ENCODE assay signal across 13 mouse cellular contexts in the genomic region with DNA sequence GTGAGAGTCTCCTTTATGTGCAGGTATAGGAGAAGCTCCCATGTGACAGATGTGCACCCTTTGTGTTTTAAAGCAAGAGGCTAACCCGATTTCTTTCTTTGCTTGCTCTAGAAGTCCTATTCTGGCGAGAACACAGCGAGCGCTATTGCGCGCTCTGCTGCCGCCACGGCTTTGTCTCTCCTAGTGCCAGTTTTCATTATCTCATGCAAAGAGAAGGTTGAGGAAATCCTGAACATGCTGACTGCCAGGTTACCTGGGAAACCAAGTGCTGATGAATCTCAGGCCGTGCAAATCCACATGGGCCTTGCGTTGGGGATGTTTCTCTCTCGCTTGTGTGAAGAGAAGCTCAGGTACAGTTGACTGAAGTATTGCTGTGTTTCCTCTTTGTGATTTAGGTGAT.
DNase-seq lines count a peak whose midpoint lies in the region; ATAC-seq lines count a peak whose summit lies in the region.
"Had no signal": no experiment of that assay in that cellular context is flagged by ENCODE, and none has a peak within 500 bp of the region (broad histone marks: within the 10 kb centered on the region; RNA-seq: fewer than 3 reads in every experiment).

No protein-coding gene starts in this region.

- H3K4me3 ChIP-seq in hindbrain, embryonic 13.5 days = no peak overlapping the region
- no peak overlapping the region for H3K4me3 ChIP-seq in hindbrain, embryonic 10.5 days
- no peak overlapping the region for H3K4me3 ChIP-seq in hindbrain, embryonic 15.5 days
- no peak overlapping the region for H3K4me3 ChIP-seq in midbrain, embryonic 10.5 days

- H3K36me3 ChIP-seq in hindbrain, embryonic 13.5 days = no peaks in the 10 kb centered on the region
- H3K36me3 ChIP-seq in hindbrain, embryonic 10.5 days = no peaks in the 10 kb centered on the region
- no peaks in the 10 kb centered on the region for H3K36me3 ChIP-seq in hindbrain, embryonic 15.5 days
- H3K36me3 ChIP-seq in midbrain, embryonic 10.5 days = no peaks in the 10 kb centered on the region

- DNase-seq in hindbrain, embryonic 10.5 days (ENCODE audit: low spot score) = no peak
- DNase-seq in midbrain, embryonic 10.5 days (ENCODE audit: low spot score) = peak; percentile 36
- DNase-seq in right cerebral cortex, postnatal 14 days = peak; percentile 19
- no peak for DNase-seq in kidney, postnatal 4 days
- no peak for DNase-seq in liver
- no peak for DNase-seq in embryo, embryonic 10 days (ENCODE audit: low spot score)
- DNase-seq: adrenal gland, postnatal 36 days; heart, postnatal 36 days; kidney, postnatal 36 days had no signal

- 0 out of 2 replicates have a peak, but pooled peaks cover 16% of the 10 kb centered on the region for H3K4me1 ChIP-seq in hindbrain, embryonic 13.5 days (replicated peaks)
- H3K4me1 ChIP-seq in hindbrain, embryonic 10.5 days (replicated peaks) = peaks cover 10% of the 10 kb centered on the region; the same call in 1 of the 2 replicates
- peaks cover 21% of the 10 kb centered on the region for H3K4me1 ChIP-seq in hindbrain, embryonic 15.5 days (replicated peaks)
- H3K4me1 ChIP-seq in midbrain, embryonic 10.5 days = peaks cover 21% of the 10 kb centered on the region

- peak; percentile 74 for ATAC-seq in hindbrain, embryonic 13.5 days (ENCODE audit: low FRiP score)
- peak; percentile 78 for ATAC-seq in hindbrain, embryonic 15.5 days (ENCODE audit: low FRiP score, low read depth)

- H3K27ac ChIP-seq in hindbrain, embryonic 13.5 days = peak overlapping the region; percentile 69
- H3K27ac ChIP-seq in hindbrain, embryonic 10.5 days = no peak overlapping the region
- H3K27ac ChIP-seq in hindbrain, embryonic 15.5 days (replicated peaks) = peak overlapping the region; percentile 50
- no peak overlapping the region for H3K27ac ChIP-seq in midbrain, embryonic 10.5 days (replicated peaks)
- H3K27ac ChIP-seq: liver, embryonic 14.5 days; macrophage had no signal

- 37% methylated on average over 11 of the region's 11 CpGs for WGBS in hindbrain, embryonic 13.5 days
- 78% methylated on average over 11 of the region's 11 CpGs for WGBS in hindbrain, embryonic 10.5 days
- 25% methylated on average over 11 of the region's 11 CpGs for WGBS in hindbrain, embryonic 15.5 days
- 71% methylated on average over 11 of the region's 11 CpGs for WGBS in midbrain, embryonic 10.5 days

- H3K9ac ChIP-seq in hindbrain, embryonic 13.5 days = no peak overlapping the region
- H3K9ac ChIP-seq in hindbrain, embryonic 15.5 days = no peak overlapping the region
- H3K9ac ChIP-seq: liver, embryonic 14.5 days had no signal

- H3K27me3 ChIP-seq in hindbrain, embryonic 13.5 days = no peaks in the 10 kb centered on the region
- H3K27me3 ChIP-seq in hindbrain, embryonic 10.5 days (ENCODE audit: insufficient read depth, poor library complexity, severe bottlenecking) = no peaks in the 10 kb centered on the region
- H3K27me3 ChIP-seq in hindbrain, embryonic 15.5 days = no peaks in the 10 kb centered on the region
- H3K27me3 ChIP-seq in midbrain, embryonic 10.5 days (ENCODE audit: low read depth, poor library complexity, severe bottlenecking) = no peaks in the 10 kb centered on the region

- 0 out of 2 replicates have a peak overlapping the region, but pooled peaks have one; percentile 6 for H3K4me2 ChIP-seq in hindbrain, embryonic 13.5 days
- H3K4me2 ChIP-seq in hindbrain, embryonic 15.5 days = peak overlapping the region; percentile 34

- no peaks in the 10 kb centered on the region for H3K9me3 ChIP-seq in hindbrain, embryonic 13.5 days
- H3K9me3 ChIP-seq in hindbrain, embryonic 10.5 days = no peaks in the 10 kb centered on the region
- H3K9me3 ChIP-seq in hindbrain, embryonic 15.5 days = no peaks in the 10 kb centered on the region
- H3K9me3 ChIP-seq in midbrain, embryonic 10.5 days (replicated peaks) = no peaks in the 10 kb centered on the region

Comparison
In these comparisons a context has a peak if more than half of its experiments do, and no peak if none do; other contexts are left out.
1. H3K27ac ChIP-seq: peak in hindbrain, embryonic 13.5 days (single experiment) and hindbrain, embryonic 15.5 days (single experiment); none in hindbrain, embryonic 10.5 days (single experiment) and midbrain, embryonic 10.5 days (single experiment).
2. DNase-seq: peak in midbrain, embryonic 10.5 days (single experiment) and right cerebral cortex, postnatal 14 days (single experiment); none in hindbrain, embryonic 10.5 days (single experiment), kidney, postnatal 4 days (0 of 2), liver (single experiment) and embryo, embryonic 10 days (single experiment).